Mouse (Mus musculus): Measurements from ENCODE around the gene Mep1a.
A peak's percentile ranks its signal among the peaks of the same experiment; 100 is the strongest.

Gene Mep1a

DNA sequence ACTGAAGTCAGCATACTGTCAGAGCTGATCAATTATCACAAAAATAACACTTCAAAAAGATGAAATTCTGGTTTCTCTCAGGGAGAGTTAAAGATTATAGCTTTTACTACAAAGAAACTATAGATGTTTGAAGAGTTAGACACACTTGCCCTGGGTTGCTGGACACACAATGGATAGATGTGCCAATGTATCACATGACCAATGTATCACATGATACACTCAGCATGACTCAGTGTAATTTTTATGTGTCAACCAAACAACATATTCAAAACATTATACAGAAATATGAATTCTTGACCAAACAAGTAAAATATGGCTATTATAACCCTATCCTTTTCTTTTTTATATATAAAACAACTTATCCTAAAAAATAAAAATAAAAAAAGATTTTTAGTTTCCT lies 25.0 kb downstream of the Mep1a start:
- DNase-seq (ENCODE audit: low spot score), result no peak

- no peak for DNase-seq (ENCODE audit: low spot score)
Measured at GRCm38 (mm10) chr17:43474775-43475174, 27.8 kb downstream of the Mep1a start.

- no peak for DNase-seq (ENCODE audit: low spot score)
Measured at GRCm38 (mm10) chr17:43472558-43472957, 30.1 kb downstream of the Mep1a start.

DNA sequence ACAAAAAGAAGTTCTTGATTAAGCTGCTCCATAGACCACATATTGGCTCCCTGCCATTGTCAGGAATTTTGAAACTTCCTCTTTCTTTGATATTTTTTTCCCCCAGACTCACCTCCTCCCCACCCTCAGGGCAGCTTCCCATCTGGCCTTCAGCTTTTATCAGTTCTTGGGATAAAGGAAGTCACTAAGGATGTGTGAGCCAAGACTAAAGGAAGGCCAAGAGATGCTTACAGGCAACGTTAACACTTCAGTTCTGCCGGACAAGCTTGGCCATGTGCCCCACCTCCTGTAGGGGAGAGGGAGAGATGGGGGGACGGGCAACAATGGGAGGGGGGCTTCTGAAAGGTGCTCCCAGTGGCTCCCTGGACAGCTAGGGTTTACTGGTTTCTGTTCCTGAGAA lies 32.6 kb downstream of the Mep1a start:
- DNase-seq (ENCODE audit: low spot score), result no peak

- peak; percentile 95 for DNase-seq (ENCODE audit: low spot score)
Measured at GRCm38 (mm10) chr17:43460245-43461181, 42.1 kb downstream of the Mep1a start.

DNA sequence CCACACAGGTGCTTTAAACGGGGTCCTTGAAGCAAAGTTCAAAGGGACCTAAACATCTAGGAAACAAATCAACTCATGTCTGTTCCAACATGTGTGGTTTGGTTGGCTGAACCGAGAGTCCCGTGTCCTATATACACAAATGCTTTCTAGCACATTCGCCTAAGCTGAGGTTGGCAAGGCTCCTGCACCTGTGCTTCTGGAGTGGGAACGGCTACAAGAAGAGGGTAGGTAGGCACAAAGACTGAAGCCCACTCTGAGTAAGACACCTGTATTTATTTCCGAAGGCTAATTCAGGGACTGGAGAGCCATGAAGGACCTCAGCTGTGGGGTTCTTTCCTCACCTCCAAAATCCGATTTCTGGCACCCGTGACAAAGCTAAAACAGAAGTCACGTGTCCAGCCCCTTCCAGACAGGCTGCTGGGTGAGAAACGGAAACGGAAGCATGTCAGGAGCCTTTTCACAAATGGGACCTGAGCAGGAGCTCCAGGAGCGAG lies 42.8 kb downstream of the Mep1a start:
- no peak for DNase-seq (ENCODE audit: low spot score)

- DNase-seq (ENCODE audit: low spot score), result peak; percentile 91
Measured at GRCm38 (mm10) chr17:43458598-43458997, 44.0 kb downstream of the Mep1a start.

DNA sequence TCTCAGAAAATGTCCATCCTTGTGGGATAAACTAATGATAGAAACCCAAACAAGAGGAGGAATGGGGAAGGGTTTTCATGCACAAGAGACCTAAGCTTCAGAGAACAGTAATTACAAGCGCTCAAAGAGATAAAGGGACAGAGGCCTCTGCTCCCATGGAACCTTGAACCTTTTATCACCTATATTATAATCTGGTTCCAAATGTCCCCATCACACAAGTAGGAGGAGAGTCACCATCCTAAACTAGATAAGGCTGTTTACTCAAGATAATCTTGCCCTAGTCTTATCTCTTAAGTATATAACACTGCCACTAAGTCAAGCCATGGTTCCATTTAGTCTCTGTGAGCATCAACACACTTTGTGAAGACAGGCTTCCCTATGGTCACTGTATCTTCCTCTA lies 51.4 kb downstream of the Mep1a start:
- no peak for DNase-seq (ENCODE audit: low spot score)

GRCm38 (mm10) chr17:43434485-43434884 lies 68.1 kb downstream of the Mep1a start:
- DNase-seq (ENCODE audit: low spot score), result no peak

DNA sequence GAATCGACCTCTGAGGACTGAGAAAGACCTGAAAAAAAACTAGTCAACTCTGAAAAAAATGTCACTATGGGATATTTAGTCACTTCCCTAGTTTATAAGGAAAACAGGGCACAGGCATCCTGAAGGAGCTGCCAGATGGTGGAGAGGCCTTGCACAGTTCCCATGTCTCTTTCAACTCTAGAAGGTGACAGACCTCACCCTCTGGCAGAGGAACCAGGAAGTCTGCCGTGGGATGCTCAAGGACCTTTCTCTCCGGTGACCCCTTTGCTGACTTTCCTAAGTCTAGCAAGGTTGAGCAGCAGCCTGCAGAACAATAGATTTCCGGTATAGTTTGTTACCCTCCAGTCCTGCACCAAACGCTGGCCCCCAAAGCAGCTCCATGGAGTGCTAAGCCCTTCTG lies 70.9 kb downstream of the Mep1a start:
- no peak for DNase-seq (ENCODE audit: low spot score)
